Mouse (Mus musculus): ENCODE data around the gene Rnf150. TPM values are rescaled to one million over a fixed set of nuclear protein-coding genes. Genes with fewer than 3 reads are reported as not detected.

The Rnf150 gene
- total and polyA plus RNA-seq, 3 experiments: not detected

DNA sequence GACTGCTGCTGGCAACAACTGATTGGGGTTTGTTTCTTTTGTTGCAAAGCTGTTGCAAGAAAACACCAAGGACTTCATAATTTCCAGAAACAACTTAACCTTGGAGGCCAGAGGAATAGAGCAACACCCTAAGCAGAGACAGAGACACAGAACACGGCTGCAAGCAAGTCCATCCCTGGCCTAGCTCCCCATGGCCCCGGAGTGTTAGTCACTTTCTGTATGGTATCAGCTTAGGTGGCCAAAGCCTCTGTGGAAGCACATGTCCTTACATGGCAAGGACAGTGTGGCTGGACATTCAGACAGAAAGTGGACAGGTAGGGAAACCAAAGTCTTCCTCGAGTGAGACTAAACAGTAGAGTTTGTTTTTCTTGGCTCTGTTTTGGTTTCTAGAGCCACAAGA, 44.1 kb downstream of the Rnf150 start:
- no peak overlapping the region for H3K27ac ChIP-seq (ENCODE audit: control insufficient read depth, low read depth, low read length)
- H3K4me1 ChIP-seq (ENCODE audit: control insufficient read depth in 1 of 2, insufficient read depth in 2 of 2, low read length in 2 of 2): no peaks in the 10 kb centered on the region
- H3K9me3 ChIP-seq (replicated peaks; ENCODE audit: insufficient read depth, low read length): no peaks in the 10 kb centered on the region
- H3K79me2 ChIP-seq (ENCODE audit: control insufficient read depth, insufficient read depth, low read length, poor library complexity): no peaks in the 10 kb centered on the region
- no peaks in the 10 kb centered on the region for H3K27me3 ChIP-seq (ENCODE audit: control insufficient read depth in 1 of 2, insufficient read depth in 2 of 2, low read length in 2 of 2)
- H3K36me3 ChIP-seq (ENCODE audit: control insufficient read depth in 1 of 2, insufficient read depth in 2 of 2, low read length in 2 of 2): no peaks in the 10 kb centered on the region
- H3K9ac ChIP-seq (ENCODE audit: control insufficient read depth, low read depth, low read length, poor library complexity, severe bottlenecking): no peak overlapping the region
- no peak overlapping the region for H3K4me3 ChIP-seq (ENCODE audit: control insufficient read depth in 1 of 2, insufficient read depth in 1 of 2, low read depth in 2 of 2, low read length in 2 of 2)
- DNase-seq (ENCODE audit: low read depth, low spot score): no peak
- TF ChIP-seq USF1 (IDR thresholded peaks at IDR 0.05; ENCODE audit: low read depth, low read length) (no peak), JUND (IDR thresholded peaks at IDR 0.05; ENCODE audit: low read depth, low read length) (no peak), ZMIZ1 (IDR thresholded peaks at IDR 0.05; ENCODE audit: low read depth, low read length) (no peak), ZNF384 (IDR thresholded peaks at IDR 0.05; ENCODE audit: low read depth, low read length) (no peak), ETS1 (IDR thresholded peaks at IDR 0.05; ENCODE audit: low read depth, low read length) (no peak), BHLHE40 (IDR thresholded peaks at IDR 0.05; ENCODE audit: borderline replicate concordance, low read depth, low read length) (no peak), EP300 (IDR thresholded peaks at IDR 0.05; ENCODE audit: low read depth in 1 of 2, low read length in 2 of 2) (no peak), KAT2A (conservative IDR thresholded peaks at IDR 0.05; ENCODE audit: low read depth, low read length) (no peak), RAD21 (IDR thresholded peaks at IDR 0.05; ENCODE audit: low read depth, low read length) (no peak), NRF1 (IDR thresholded peaks at IDR 0.05; ENCODE audit: insufficient read depth, low read depth, low read length, poor library complexity, severe bottlenecking) (no peak), ELF1 (IDR thresholded peaks at IDR 0.05; ENCODE audit: low read depth, low read length) (no peak), POLR2AphosphoS2 (IDR thresholded peaks at IDR 0.05; ENCODE audit: low read length) (no peak)

- Histone ChIP-seq H3K9me3 (replicated peaks; ENCODE audit: insufficient read depth, low read length) (no peaks in the 10 kb centered on the region), H3K4me1 (ENCODE audit: control insufficient read depth in 1 of 2, insufficient read depth in 2 of 2, low read length in 2 of 2) (peaks cover 0 to 7% of the 10 kb centered on the region in 2 experiments; a peak in 2 of 4 replicates), H3K9ac (ENCODE audit: control insufficient read depth, low read depth, low read length, poor library complexity, severe bottlenecking) (no peak overlapping the region), H3K79me2 (ENCODE audit: control insufficient read depth, insufficient read depth, low read length, poor library complexity) (no peaks in the 10 kb centered on the region), H3K27me3 (ENCODE audit: control insufficient read depth in 1 of 2, insufficient read depth in 2 of 2, low read length in 2 of 2) (no peaks in the 10 kb centered on the region), H3K36me3 (ENCODE audit: control insufficient read depth in 1 of 2, insufficient read depth in 2 of 2, low read length in 2 of 2) (peaks cover 0 to 5% of the 10 kb centered on the region in 2 experiments; a peak in 2 of 4 replicates), H3K27ac (ENCODE audit: control insufficient read depth, low read depth, low read length) (no peak overlapping the region), H3K4me3 (ENCODE audit: control insufficient read depth in 1 of 2, insufficient read depth in 1 of 2, low read depth in 2 of 2, low read length in 2 of 2) (no peak overlapping the region)
- DNase-seq (ENCODE audit: low read depth, low spot score): no peak
- no peak for TF ChIP-seq TCF12 (IDR thresholded peaks at IDR 0.05; ENCODE audit: low read depth, low read length)
- TF ChIP-seq ELF1 (IDR thresholded peaks at IDR 0.05; ENCODE audit: low read depth, low read length): no peak
Observed at GRCm38 (mm10) chr8:82911436-82911835, 48.3 kb downstream of the Rnf150 start.

DNA sequence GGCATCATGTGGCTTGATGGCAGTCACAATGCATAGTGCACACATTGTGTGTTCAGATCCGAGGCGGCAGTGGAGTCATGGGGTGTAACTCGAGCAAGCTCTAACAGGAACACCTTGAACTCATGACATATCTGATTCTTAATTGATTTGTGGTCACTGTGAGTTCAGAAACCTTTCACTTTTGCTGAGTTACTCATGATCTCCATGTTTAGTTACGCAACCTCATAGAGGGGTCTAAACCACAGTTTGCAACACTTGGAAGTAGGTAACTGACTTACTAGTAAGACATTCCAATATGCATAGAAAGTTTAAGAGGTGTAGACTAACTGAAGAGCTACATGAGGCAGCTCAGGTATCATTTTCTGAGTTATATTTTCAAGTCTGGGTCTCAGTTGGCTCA, 49.1 kb downstream of the Rnf150 start:
- no peak overlapping the region for H3K4me3 ChIP-seq (ENCODE audit: control insufficient read depth in 1 of 2, insufficient read depth in 1 of 2, low read depth in 2 of 2, low read length in 2 of 2)
- no peaks in the 10 kb centered on the region for H3K9me3 ChIP-seq (replicated peaks; ENCODE audit: insufficient read depth, low read length)
- H3K36me3 ChIP-seq (ENCODE audit: control insufficient read depth in 1 of 2, insufficient read depth in 2 of 2, low read length in 2 of 2): peaks cover 0 to 7% of the 10 kb centered on the region in 2 experiments; a peak in 2 of 4 replicates
- H3K4me1 ChIP-seq (ENCODE audit: control insufficient read depth in 1 of 2, insufficient read depth in 2 of 2, low read length in 2 of 2): peaks cover 0 to 9% of the 10 kb centered on the region in 2 experiments; a peak in 2 of 4 replicates
- no peaks in the 10 kb centered on the region for H3K27me3 ChIP-seq (ENCODE audit: control insufficient read depth in 1 of 2, insufficient read depth in 2 of 2, low read length in 2 of 2)
- no peak for DNase-seq (ENCODE audit: low read depth, low spot score)
- no peak overlapping the region for H3K27ac ChIP-seq (ENCODE audit: control insufficient read depth, low read depth, low read length)
- no peaks in the 10 kb centered on the region for H3K79me2 ChIP-seq (ENCODE audit: control insufficient read depth, insufficient read depth, low read length, poor library complexity)
- no peak overlapping the region for H3K9ac ChIP-seq (ENCODE audit: control insufficient read depth, low read depth, low read length, poor library complexity, severe bottlenecking)
- TF ChIP-seq GABPA (IDR thresholded peaks at IDR 0.05; ENCODE audit: low read depth, low read length) (no peak), TCF12 (IDR thresholded peaks at IDR 0.05; ENCODE audit: low read depth, low read length) (no peak), RCOR1 (IDR thresholded peaks at IDR 0.05; ENCODE audit: low read depth, low read length) (no peak), USF2 (IDR thresholded peaks at IDR 0.05; ENCODE audit: borderline replicate concordance in 1 of 2, insufficient read depth in 1 of 2, low read depth in 1 of 2, low read length in 2 of 2) (no peak), CHD2 (IDR thresholded peaks at IDR 0.05; ENCODE audit: low read length) (no peak), TBP (IDR thresholded peaks at IDR 0.05; ENCODE audit: low read depth, low read length) (no peak), HCFC1 (IDR thresholded peaks at IDR 0.05; ENCODE audit: low read depth, low read length) (no peak), KAT2A (conservative IDR thresholded peaks at IDR 0.05; ENCODE audit: low read depth, low read length) (no peak), EP300 (IDR thresholded peaks at IDR 0.05; ENCODE audit: low read depth in 1 of 2, low read length in 2 of 2) (no peak), BHLHE40 (IDR thresholded peaks at IDR 0.05; ENCODE audit: borderline replicate concordance, low read depth, low read length) (no peak), TAL1 (IDR thresholded peaks at IDR 0.05; ENCODE audit: low read length) (no peak)

Measured in MEL (cell line).